Mouse (Mus musculus) olfactory bulb, adult 2 months (tissue): Measurements from ENCODE around the gene Cd72.

Experiments
- CTCF ChIP-seq: fragments of 200-500 bp; IDR thresholded peaks from 2 replicates; pipeline ENCODE4 v1.5.1; 2012; ENCODE audit warnings: low read depth, mild to moderate bottlenecking, low read length, moderate library complexity; ENCODE audit not compliant: insufficient read depth
- POLR2A ChIP-seq: fragments of 200-500 bp; IDR thresholded peaks from 2 replicates; pipeline ENCODE4 v1.6.1; 2012; ENCODE audit warnings: mild to moderate bottlenecking, low read depth, low read length, moderate library complexity; ENCODE audit not compliant: insufficient read depth

- no peak for TF ChIP-seq CTCF
- no peak for TF ChIP-seq POLR2A
Observed at GRCm38 (mm10) chr4:43447251-43447650, 7.2 kb downstream of the Cd72 start.
